Mouse (Mus musculus) urinary bladder, postnatal 4 days (tissue): ENCODE results near the gene Pcif1.

Experiments
- DNase-seq, 2 experiments: peaks; one replicate each; pipeline ENCODE4 v3.0.0; 2021 to 2022; ENCODE audit warnings: low spot score in 2 of 2

Pcif1 gene

GRCm38 (mm10) chr2:164921984-164922383, 42.9 kb downstream of the Pcif1 start:
- DNase-seq, result no peak

GRCm38 (mm10) chr2:164923291-164923690, 44.2 kb downstream of the Pcif1 start:
- no peak for DNase-seq

GRCm38 (mm10) chr2:164924100-164924857, 45.2 kb downstream of the Pcif1 start:
- peak; percentile 77 to 89 for DNase-seq

- no peak for DNase-seq
Observed at GRCm38 (mm10) chr2:164930706-164931581, 51.8 kb downstream of the Pcif1 start.

GRCm38 (mm10) chr2:164933534-164933933, 54.4 kb downstream of the Pcif1 start:
- no peak for DNase-seq

GRCm38 (mm10) chr2:164935991-164936390, 56.9 kb downstream of the Pcif1 start:
- no peak for DNase-seq

- no peak for DNase-seq
Observed at GRCm38 (mm10) chr2:164938146-164939091, 59.3 kb downstream of the Pcif1 start.

- DNase-seq, result no peak
Observed at GRCm38 (mm10) chr2:164939106-164939505, 60.0 kb downstream of the Pcif1 start.

- DNase-seq, result no peak
Observed at GRCm38 (mm10) chr2:164940140-164940830, 61.2 kb downstream of the Pcif1 start, which contains the start of gene Mmp9. Gene Mmp9, plus strand, starts transcription at chr2:164940780.

GRCm38 (mm10) chr2:164942692-164943290, 63.7 kb downstream of the Pcif1 start:
- no peak for DNase-seq
